Mouse (Mus musculus): ENCODE measurements around the gene Suclg2. TPM values are rescaled to one million over a fixed set of nuclear protein-coding genes. Genes with fewer than 3 reads are reported as not detected.
"Not testable (repeated sequence)": the region's sequence is repeated elsewhere in the genome, so short reads cannot be mapped to it uniquely, and the experiment has no call there.

Suclg2 gene
- polyA plus RNA-seq, 1 experiment = 16.2 TPM

DNA sequence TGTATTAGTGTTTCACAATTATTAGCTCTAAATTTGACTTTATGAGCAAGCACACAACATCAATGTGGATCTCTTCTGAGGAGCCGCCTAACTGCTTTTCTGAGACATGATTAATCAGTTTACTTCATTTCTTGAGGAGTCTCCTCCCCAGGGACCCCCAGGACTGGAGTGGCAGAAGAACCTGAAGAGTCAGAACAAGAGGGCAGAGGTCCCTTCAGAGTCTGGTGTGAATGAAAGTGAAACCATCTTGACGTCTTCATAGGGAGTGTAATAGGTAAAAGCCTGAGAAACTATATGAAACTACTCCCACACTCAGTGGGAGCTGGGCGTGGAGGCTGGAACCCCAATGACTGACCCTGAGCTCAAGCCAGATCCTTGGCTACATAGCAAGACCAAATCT lies 105.4 kb downstream of the Suclg2 start:
- Histone ChIP-seq H3K27me3 (ENCODE audit: control insufficient read depth, insufficient read depth, low read length) (no peaks in the 10 kb centered on the region), H3K27ac (ENCODE audit: insufficient read depth, low read length) (no peak overlapping the region), H3K4me1 (ENCODE audit: control insufficient read depth, insufficient read depth, low read length) (no peaks in the 10 kb centered on the region), H3K4me3 (replicated peaks; ENCODE audit: insufficient read depth, low read depth, low read length) (no peak overlapping the region)
- TF ChIP-seq POLR2A (IDR thresholded peaks at IDR 0.05; ENCODE audit: borderline replicate concordance, insufficient read depth, low read length) = no peak
- no peak for TF ChIP-seq CTCF (IDR thresholded peaks at IDR 0.05; ENCODE audit: borderline replicate concordance, insufficient read depth, low read depth, low read length)
- 91% methylated on average over 3 of the region's 3 CpGs for WGBS
- DNase-seq = no peak

DNA sequence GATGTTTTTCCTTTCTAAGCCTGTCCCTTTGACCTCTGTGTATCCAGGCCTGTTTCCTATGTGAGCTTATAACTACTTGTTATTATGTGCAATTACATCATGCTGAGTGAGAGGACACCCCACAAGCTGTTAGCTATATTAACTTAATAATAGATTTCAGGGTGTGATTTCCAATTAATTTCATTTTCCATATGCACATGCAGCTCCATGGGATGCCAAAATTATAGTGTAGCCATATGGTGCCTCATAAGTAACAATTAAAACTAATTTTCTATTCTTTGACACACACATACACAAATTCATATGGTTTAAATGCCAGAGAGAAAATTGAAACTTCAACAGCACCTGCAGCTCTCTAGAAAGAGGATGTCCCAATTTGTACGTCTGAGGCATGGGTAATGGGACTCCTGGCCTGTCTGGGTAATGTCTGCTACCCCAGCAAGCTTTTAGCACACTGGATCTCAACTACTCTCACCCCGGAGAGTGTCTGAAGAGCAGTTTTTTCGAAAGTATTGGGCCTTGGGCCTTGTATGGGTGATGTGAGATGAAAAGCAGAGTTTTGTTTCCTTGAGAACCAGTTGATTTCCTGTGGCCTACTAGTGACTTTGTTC lies 106.1 kb downstream of the Suclg2 start:
- no peak for TF ChIP-seq POLR2A (IDR thresholded peaks at IDR 0.05; ENCODE audit: borderline replicate concordance, insufficient read depth, low read length)
- TF ChIP-seq CTCF (IDR thresholded peaks at IDR 0.05; ENCODE audit: borderline replicate concordance, insufficient read depth, low read depth, low read length) = no peak
- DNase-seq = no peak
- no peaks in the 10 kb centered on the region for H3K27me3 ChIP-seq (ENCODE audit: control insufficient read depth, insufficient read depth, low read length)
- H3K27ac ChIP-seq (ENCODE audit: insufficient read depth, low read length) = no peak overlapping the region
- no peaks in the 10 kb centered on the region for H3K4me1 ChIP-seq (ENCODE audit: control insufficient read depth, insufficient read depth, low read length)
- 62% methylated on average over 3 of the region's 3 CpGs for WGBS
- no peak overlapping the region for H3K4me3 ChIP-seq (replicated peaks; ENCODE audit: insufficient read depth, low read depth, low read length)

DNA sequence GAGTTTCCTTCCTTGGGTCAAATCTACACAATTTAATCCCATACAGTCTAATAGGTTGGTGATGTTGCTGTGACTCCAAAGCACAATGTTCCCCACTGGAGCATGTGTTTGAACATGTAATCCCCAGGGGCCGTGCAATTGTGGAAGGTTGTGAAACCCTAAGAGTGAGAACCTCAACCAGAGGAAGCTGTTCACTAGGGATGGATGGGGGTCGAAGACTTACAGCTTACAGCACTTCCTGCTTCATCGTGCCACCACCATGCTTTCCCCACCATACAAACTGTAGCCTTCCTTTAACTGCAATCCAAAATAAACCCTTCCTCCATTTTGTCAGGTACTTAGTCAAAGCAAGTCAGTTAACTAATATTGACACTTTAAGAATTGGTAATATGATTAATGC lies 107.5 kb downstream of the Suclg2 start:
- TF ChIP-seq CTCF (IDR thresholded peaks at IDR 0.05; ENCODE audit: borderline replicate concordance, insufficient read depth, low read depth, low read length) = no peak
- no peak for TF ChIP-seq POLR2A (IDR thresholded peaks at IDR 0.05; ENCODE audit: borderline replicate concordance, insufficient read depth, low read length)
- 96% methylated on average over 3 of the region's 3 CpGs for WGBS

DNA sequence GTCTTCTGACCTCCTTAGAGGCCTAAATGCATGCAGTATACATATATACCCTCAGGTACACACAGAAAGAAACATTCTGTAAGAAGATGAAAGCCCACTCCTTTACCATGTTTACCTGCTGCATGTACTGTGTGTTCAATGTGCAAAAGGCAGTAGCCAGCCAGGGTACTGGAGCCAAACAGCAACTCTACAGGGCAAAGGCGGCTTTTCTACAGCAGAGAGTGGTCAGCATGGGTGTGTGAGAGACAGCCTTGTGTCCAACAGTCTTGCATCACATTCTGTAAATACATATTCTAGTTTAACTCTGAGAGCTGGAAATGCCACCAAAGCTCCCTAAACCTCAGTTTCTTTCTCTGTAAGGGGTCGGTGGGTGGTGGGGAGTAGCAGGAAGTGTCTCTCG lies 110.5 kb downstream of the Suclg2 start:
- DNase-seq = no peak
- TF ChIP-seq POLR2A (IDR thresholded peaks at IDR 0.05; ENCODE audit: borderline replicate concordance, insufficient read depth, low read length) (no peak), CTCF (IDR thresholded peaks at IDR 0.05; ENCODE audit: borderline replicate concordance, insufficient read depth, low read depth, low read length) (no peak)
- 94% methylated on average over 3 of the region's 3 CpGs for WGBS

More for the DNA sequence above, 107.5 kb downstream of the Suclg2 start:
- no peak overlapping the region for H3K4me3 ChIP-seq (replicated peaks; ENCODE audit: insufficient read depth, low read depth, low read length)
- no peaks in the 10 kb centered on the region for H3K27me3 ChIP-seq (ENCODE audit: control insufficient read depth, insufficient read depth, low read length)
- H3K27ac ChIP-seq (ENCODE audit: insufficient read depth, low read length) = no peak overlapping the region
- no peak for DNase-seq
- no peaks in the 10 kb centered on the region for H3K4me1 ChIP-seq (ENCODE audit: control insufficient read depth, insufficient read depth, low read length)

DNA sequence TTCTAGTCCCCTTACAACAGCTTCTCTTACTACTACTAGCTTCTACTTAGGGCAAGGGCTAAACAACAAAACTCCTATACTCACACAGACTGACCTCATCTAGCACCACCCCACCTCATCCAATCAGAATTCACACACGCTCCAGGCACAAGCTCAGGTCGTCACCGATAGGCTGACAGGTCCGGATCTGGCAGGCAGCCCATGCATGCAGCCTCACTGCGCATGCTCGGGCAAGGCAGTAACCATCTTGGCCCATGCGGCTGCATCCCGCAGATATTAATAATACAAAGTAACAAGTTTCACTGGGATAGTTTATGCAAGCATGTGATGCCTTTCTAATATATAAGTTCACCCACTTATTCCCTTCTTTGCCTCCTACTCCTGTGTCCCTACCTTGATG lies 117.9 kb downstream of the Suclg2 start:
- 77% methylated on average over 8 of the region's 8 CpGs for WGBS
- not testable (repeated sequence) for H3K27me3 ChIP-seq (ENCODE audit: control insufficient read depth, insufficient read depth, low read length); H3K4me1 ChIP-seq (ENCODE audit: control insufficient read depth, insufficient read depth, low read length); H3K27ac ChIP-seq (ENCODE audit: insufficient read depth, low read length); DNase-seq; H3K4me3 ChIP-seq (replicated peaks; ENCODE audit: insufficient read depth, low read depth, low read length)

More for the DNA sequence above, 110.5 kb downstream of the Suclg2 start:
- Histone ChIP-seq H3K27ac (ENCODE audit: insufficient read depth, low read length) (no peak overlapping the region), H3K27me3 (ENCODE audit: control insufficient read depth, insufficient read depth, low read length) (no peaks in the 10 kb centered on the region), H3K4me3 (replicated peaks; ENCODE audit: insufficient read depth, low read depth, low read length) (no peak overlapping the region), H3K4me1 (ENCODE audit: control insufficient read depth, insufficient read depth, low read length) (no peaks in the 10 kb centered on the region)

DNA sequence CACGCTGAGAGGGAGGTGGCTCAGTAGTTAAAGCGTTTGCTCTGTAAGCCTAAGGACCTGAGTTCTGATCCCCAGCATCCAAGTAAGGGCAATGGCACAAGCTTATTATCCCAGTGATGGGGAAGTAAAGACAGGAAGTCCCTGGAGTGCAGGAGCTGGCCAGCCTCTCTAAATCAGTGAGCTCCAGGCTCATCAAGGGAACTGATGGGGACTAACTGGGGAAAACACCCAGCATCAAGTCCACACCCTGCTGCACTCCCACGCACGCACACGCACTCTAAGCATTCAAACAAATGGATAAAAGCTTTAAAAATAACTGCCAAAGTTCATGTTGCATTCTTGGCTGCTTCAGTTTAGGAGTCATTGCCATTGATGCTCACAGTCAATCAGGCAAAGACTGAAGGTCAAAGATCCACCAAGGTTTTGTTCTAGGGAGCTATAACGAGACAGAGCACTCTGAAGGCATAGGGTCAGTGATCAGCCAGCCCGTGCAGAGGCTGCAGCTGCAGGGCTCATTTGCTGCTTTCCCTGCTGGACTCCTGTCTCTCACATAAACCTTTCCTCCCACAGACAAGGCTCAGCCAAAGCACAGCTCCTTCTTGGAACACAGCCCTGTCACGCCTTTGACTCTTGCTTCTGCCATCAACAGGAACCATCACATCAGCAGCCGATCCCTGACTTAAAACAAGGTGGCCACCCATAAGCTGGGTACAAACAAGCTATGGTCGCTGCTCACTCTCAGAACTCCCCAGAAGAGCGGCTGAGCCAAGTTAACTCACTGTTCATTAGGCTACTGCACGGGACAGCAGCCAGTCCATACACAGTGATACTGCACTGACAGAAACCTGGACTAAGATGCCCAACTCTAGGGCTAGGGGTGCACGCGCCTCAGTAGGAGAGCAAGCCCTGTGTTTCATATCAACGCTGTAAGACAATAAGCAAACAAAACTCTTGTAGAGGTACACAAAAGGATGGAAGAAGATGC lies 121.5 kb downstream of the Suclg2 start:
- WGBS = 29% methylated on average over 15 of the region's 15 CpGs
- no peak for DNase-seq
- no peak overlapping the region for H3K4me3 ChIP-seq (replicated peaks; ENCODE audit: insufficient read depth, low read depth, low read length)
- no peaks in the 10 kb centered on the region for H3K27me3 ChIP-seq (ENCODE audit: control insufficient read depth, insufficient read depth, low read length)
- TF ChIP-seq POLR2A (IDR thresholded peaks at IDR 0.05; ENCODE audit: borderline replicate concordance, insufficient read depth, low read length) (no peak), CTCF (IDR thresholded peaks at IDR 0.05; ENCODE audit: borderline replicate concordance, insufficient read depth, low read depth, low read length) (no peak)
- no peak overlapping the region for H3K27ac ChIP-seq (ENCODE audit: insufficient read depth, low read length)
- H3K4me1 ChIP-seq (ENCODE audit: control insufficient read depth, insufficient read depth, low read length) = no peaks in the 10 kb centered on the region

DNA sequence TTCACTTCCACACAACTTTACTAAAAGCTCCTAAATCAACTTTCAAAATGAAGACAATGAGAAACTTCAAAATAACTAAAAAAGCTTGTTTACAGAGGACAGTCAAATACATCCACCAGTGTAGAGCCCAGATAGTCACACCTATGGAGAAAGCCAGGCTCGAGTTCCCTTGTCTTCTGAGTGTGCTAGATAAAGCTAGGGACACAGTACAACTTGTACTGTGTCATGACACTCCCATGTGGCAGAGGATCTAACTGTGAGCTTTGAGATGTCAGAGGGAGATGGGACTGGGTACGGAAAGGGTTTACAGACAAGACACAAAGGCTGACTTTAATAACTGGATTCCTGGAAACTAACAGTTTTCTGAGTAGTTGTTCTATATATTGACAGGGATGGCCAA lies 122.7 kb downstream of the Suclg2 start:
- Histone ChIP-seq H3K27ac (ENCODE audit: insufficient read depth, low read length) (no peak overlapping the region), H3K27me3 (ENCODE audit: control insufficient read depth, insufficient read depth, low read length) (no peaks in the 10 kb centered on the region), H3K4me3 (replicated peaks; ENCODE audit: insufficient read depth, low read depth, low read length) (no peak overlapping the region), H3K4me1 (ENCODE audit: control insufficient read depth, insufficient read depth, low read length) (no peaks in the 10 kb centered on the region)
- DNase-seq = no peak
- WGBS = 94% methylated on average over 2 of the region's 2 CpGs
- no peak for TF ChIP-seq POLR2A (IDR thresholded peaks at IDR 0.05; ENCODE audit: borderline replicate concordance, insufficient read depth, low read length)
- TF ChIP-seq CTCF (IDR thresholded peaks at IDR 0.05; ENCODE audit: borderline replicate concordance, insufficient read depth, low read depth, low read length) = no peak

DNA sequence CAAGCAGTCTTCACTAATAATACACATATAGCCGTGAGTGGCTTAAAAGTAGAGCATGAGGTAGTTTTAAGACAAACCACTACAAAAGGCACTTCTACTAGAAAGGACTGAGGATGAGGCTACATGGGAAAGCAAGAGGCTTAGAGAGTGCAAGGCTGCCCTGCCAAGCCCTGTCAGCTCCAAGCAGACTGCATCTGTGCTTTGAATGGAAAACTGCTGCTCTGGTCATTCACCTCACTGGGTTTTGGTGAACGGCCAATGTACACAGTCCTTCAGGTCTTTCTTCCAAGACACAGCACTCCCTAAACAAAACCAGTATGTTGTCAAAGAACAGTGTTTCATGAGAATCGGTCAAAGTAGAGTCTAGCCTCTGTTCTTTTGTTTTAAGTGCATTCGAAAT lies 124.4 kb downstream of the Suclg2 start:
- Histone ChIP-seq H3K4me3 (replicated peaks; ENCODE audit: insufficient read depth, low read depth, low read length) (no peak overlapping the region), H3K27me3 (ENCODE audit: control insufficient read depth, insufficient read depth, low read length) (no peaks in the 10 kb centered on the region), H3K27ac (ENCODE audit: insufficient read depth, low read length) (no peak overlapping the region), H3K4me1 (ENCODE audit: control insufficient read depth, insufficient read depth, low read length) (no peaks in the 10 kb centered on the region)
- TF ChIP-seq CTCF (IDR thresholded peaks at IDR 0.05; ENCODE audit: borderline replicate concordance, insufficient read depth, low read depth, low read length) (no peak), POLR2A (IDR thresholded peaks at IDR 0.05; ENCODE audit: borderline replicate concordance, insufficient read depth, low read length) (no peak)
- DNase-seq = peak in 1 of 2 experiments; percentile 2
- WGBS = 24% methylated on average over 4 of the region's 4 CpGs

All from cerebellum, adult 2 months (tissue).